Mouse (Mus musculus): ENCODE results near the gene Kcnk4.
"Not testable (repeated sequence)": the region's sequence is repeated elsewhere in the genome, so short reads cannot be mapped to it uniquely, and the experiment has no call there.

The Kcnk4 gene

DNA sequence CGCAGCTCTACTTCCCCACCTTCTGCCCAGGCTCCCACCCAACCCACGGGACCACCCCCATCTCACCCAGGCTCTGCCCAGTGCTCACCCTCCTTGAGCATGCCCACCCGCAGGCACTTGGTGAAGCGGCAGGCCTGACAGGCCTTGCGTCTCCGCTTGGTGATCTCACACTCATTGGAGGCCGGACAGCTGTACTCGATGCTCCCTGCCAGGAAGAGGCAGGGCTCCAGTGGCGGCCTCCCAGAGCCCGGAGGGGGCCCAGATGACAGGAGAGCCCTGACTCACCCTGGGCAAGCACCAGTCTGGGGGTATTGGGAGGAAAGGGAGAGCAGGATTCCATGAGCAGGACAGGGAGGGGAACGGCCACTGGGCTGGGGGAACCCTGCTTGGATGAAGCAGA, 20.3 kb downstream of the Kcnk4 start:
- no peak for DNase-seq

DNA sequence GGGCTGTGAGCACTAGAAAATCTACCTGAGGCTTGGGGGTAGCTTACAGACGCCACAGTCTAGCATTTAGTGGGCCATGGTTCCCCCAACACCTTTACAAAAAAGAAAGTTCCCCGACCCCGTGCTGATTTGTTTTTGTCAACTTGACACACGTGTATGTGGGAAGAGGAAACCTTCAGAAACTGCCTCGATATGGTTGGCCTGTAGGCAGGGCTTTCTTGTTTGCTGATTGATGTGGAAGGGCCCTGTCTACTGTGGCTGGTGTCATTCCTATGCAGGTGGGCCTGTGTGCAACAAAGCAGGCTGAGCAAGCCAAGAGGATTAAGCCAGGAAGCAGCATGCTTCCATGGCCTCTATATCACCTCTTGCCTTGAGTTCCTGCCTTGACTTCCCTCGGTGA, 21.3 kb downstream of the Kcnk4 start:
- no peak for DNase-seq

- DNase-seq, result no peak
These were observed 21.9 kb downstream of the Kcnk4 start for GRCm38 (mm10) chr19:6912205-6912970.

DNA sequence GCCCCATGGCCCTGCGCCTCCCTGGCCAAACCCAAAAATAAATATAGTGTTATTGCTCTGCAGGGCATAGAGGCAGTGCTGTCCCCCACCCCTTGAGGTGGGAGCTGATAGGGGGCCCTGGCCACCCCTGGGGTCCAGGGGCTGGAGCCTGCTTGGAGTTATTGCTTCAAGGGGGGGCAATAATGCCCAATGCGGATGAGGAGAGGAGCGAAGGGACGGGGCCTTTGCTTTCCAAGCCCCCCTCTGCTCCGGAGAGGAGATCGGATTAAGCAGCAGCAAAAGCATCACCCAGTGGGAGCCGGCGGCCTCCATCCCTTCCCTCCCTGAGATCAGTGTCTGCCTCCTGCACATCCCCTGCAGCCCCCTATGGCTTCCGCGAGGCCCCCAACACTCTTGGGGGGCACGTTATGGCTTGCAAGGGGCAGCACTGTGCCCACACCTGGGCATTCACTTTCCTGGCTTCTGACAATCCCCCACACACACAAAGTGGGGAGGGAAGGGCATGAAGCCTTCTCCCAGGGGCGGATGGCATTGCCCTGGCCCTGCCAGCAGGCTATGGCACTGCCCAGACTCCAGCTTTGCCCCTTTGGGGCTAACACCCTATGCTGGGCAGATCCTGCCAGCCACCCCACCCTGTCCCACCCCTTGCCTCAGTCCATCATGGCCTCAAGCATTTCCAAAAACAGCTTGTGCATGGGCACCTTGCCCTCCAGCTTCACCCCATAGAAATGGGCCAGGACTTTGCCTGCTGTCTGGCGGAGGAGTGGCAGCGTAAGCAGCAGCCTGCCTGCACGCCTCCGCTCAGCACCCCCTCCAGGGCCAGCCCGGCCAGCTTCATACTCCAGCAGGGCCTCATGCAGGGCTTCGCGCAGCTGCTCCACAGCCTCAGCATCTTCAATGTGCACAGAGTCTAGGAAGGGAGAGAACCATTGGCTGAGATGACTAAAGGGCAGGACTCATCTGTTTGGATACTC, 22.9 kb downstream of the Kcnk4 start:
- DNase-seq, result no peak

GRCm38 (mm10) chr19:6910306-6910705, 24.0 kb downstream of the Kcnk4 start:
- DNase-seq, result peak; percentile 52

- peak; percentile 91 for DNase-seq
These were observed 24.6 kb downstream of the Kcnk4 start, which contains the start of the genes Trmt112 and Prdx5 for GRCm38 (mm10) chr19:6909507-6910289. TSS of gene Trmt112 (plus strand) at chr19:6909698. TSS of gene Prdx5 (minus strand) at chr19:6910106.

DNA sequence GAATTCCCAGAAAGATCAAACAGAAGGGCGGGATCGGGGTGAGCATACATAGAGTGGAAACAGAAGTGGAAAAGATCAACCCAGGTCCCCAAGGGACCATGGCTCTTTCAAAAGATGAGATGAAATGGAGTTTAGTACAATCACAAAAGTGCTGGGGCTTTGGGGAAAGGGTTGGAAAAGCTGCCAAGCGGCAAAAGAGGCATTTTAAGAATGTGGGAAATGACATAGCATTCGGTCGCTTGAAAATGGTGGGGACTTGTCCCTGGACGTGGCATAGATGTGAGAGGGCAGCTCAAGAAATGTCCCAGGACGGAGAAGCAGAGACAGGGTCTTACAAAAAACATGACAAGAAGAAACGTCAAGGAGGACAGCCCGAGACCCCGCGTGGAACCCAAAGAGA, 25.3 kb downstream of the Kcnk4 start:
- peak; percentile 14 for DNase-seq

DNA sequence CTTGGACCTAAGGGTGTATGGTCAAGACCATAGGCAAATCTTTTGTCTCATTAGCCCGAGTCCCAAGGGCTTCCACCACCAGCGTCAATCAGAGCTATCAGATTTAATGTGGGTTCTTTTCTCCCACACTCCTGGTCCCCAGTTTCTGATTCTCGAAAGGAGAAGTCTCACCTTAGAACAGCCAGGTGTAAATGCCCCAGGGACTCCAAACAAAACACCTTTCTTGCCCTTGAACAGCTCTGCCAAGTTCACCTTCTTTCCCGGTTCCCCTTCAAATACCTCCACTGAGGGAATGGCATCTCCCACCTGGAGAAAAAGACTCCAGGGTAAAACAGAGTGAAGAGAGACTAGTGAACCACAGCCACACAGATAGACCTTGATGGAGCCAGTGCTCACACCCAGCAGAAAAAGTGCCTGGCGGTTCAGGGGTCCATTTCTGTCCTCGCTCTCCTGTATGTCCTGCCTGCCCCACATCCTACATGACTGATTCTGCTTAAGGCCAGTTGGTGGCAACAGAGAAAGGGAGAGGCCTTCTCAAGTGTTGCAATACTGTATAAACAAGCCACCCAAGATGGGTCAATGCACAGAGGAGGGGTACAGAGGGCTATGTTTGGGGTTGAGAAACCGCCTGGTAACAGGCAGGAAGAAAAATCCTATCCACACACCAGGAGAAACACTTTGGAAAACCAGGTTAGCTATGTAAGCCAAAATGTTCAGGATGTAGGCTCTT, 26.3 kb downstream of the Kcnk4 start:
- DNase-seq, result peak; percentile 13

DNA sequence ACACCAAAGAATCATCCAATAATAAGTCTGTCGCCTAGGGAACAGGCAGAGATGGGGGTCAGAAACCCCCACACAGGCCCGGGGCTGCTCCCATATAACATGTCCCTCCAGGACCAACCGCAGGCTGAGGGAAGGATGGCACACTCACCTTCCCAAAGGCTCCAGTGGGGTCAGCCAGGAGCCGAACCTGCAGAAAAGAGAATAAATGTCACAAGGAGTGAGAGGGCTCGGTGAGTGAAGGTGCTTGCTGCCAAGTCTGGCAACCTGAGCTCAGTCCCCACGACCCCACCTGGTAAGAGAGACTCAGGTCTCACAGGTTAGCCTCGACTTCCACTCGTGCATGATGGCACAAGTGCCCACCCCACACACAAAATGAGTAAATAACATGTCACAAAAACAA, 27.2 kb downstream of the Kcnk4 start:
- DNase-seq, result no peak

- DNase-seq, result no peak
These were observed 28.1 kb downstream of the Kcnk4 start for GRCm38 (mm10) chr19:6906199-6906598.

DNA sequence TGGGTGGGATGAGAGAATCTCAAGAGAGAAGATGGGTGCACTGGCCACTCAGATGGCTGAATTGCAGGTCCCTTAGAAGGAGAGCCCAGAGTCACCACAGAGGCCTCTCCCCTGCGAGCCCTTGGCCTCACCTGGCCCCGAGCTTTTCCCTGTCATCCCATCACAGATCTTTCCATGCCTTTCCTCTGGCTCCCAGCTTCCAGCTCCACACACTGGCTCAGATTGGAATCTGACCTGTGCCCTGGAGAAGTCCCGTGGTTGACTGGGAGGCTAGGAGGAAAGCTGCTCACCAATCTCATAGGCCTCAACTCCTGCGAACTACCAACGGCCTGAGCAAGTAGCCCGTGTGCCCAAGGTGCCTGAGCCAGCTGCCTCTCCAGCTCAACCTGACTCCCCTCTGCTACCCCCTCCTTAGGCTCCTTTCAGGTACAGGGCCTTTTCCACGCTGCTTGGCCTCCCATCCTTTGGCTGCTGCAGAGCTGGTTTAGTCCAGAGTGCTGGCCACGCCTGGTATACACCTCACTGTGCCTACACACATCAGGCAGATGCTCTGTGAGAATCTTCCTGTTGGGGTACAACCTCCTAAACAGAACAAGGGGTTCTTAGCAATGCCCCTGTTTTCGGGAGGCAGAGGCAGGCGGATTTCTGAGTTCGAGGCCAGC, 28.7 kb downstream of the Kcnk4 start:
- DNase-seq, result no peak

DNA sequence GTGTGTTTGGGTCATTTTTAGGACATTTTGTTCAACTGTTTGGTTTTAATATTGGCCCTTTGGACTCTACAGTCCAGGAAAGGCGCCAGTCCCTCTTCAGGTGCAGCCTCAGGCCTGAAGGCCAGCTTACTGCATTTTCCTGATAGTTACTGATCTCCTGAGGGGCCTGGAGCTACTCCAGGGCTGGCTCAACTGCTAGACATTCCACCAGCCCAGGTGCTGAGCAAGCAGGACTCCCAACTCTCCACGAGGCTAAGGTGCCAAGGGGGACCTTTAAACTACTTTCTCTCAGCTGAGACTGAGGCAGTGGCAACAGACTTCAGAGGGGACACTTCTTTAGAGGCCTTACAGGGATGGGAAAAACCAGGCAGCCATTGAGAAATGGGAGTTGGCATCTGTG, 29.5 kb downstream of the Kcnk4 start:
- DNase-seq, result no peak

DNA sequence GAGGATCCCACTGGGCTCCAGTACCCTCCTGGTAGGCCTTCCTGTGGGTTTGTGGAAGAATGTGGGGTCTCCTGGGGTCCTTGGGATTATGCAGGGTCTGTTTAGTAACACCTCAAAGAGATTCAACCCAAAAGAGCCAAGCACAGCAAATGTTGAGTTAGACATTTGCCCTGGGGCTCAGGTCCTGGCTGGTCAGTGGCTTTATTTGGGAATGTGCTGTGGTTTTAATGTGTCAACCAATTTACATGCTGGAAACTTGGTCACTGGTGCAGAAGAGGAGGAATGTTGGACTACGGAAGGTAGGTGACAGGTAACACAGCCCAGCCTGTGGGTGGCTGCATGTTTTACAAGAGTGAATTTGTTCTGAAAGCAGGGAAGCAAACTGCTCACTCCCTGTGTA, 31.3 kb downstream of the Kcnk4 start:
- DNase-seq, result no peak

DNA sequence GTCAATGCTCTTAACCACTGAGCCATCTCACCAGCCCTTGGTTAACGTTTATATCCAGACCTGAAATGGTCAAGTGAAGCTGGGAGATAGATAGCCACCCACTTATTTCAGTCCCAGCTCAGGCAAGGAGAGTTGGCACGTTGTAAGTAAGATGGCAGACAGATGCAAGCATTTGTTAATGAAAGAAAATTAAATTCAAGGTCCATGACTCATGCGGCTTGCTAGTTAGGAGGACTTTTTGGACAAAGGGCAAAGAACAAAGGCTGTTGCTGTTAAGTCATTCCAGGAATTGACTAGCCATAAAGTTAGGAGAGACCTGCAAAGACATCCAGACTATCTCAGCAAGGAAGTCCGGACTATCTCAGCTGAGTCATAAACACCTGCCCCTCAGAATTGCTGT, 34.7 kb downstream of the Kcnk4 start:
- DNase-seq, result no peak

- DNase-seq, result not testable (repeated sequence)
These were observed 38.6 kb downstream of the Kcnk4 start for GRCm38 (mm10) chr19:6895608-6896305.

GRCm38 (mm10) chr19:6893731-6894451, 40.4 kb downstream of the Kcnk4 start:
- DNase-seq, result no peak

GRCm38 (mm10) chr19:6892512-6892911, 41.8 kb downstream of the Kcnk4 start:
- DNase-seq, result no peak

DNA sequence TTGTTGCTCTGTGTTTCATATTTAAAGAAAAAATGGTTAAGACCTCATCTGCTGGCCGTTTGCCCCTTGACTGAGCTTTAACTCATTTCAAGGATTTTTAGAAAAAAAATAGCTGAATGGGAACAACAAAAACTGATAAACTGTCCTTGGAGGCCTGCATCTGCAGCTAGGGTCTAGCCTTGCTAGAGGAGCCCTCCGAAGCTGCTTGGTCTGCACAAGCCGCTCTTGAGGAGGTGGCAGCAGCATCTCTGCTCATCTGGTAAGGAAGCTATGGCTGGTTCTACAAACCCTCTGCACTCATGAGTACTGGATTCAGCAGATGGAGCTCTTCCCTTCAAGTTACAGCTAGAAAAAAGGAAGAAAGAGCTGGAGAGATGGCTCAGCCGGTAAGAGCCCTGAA, 56.4 kb downstream of the Kcnk4 start:
- no peak for DNase-seq

GRCm38 (mm10) chr19:6876799-6877198, 57.5 kb downstream of the Kcnk4 start:
- DNase-seq, result no peak

DNA sequence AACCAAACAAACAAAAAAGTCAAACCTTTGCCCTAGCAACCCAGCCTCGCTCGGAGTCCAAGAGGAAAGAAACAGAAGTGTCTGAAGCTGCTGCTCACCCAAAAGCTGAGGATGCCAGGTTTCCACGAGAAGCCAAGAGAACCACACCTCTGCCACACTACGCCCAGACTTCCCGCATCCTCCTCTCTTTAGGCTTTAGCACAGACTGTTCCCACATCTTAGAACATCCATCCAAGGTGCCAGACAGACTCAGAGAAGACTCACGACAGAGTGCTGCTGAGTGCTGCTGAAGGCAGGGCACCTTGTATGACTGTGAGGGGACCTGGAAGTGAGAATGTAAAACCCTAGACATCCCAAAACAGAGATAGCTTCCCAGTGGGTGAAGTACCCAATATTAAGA, 58.5 kb downstream of the Kcnk4 start:
- DNase-seq, result no peak

Data from lung, postnatal 14 days (tissue).